Mouse (Mus musculus): ENCODE measurements around the gene Pdzrn3.
A peak's percentile ranks its signal among the peaks of the same experiment; 100 is the strongest.

Pdzrn3 gene

DNA sequence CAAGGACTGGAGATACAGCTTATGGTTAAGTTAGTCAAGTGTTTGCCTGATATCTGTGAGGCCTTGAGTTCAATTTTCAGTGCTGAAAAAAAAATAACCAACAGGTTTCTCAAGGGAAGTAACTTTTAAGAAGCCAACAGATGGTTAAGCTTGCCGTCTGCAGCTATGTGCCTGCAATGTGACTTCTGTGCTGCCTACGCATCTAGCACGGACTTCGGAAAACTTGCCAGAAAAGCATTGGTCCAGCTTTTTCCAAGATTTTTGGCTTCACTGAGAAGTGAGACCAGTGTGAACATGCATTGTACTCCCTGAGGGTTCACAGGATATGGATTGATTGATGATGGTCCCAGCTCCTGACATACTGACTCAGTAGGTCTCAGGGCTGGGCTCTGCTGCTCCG lies 186.1 kb downstream of the Pdzrn3 start:
- no peak for DNase-seq

DNA sequence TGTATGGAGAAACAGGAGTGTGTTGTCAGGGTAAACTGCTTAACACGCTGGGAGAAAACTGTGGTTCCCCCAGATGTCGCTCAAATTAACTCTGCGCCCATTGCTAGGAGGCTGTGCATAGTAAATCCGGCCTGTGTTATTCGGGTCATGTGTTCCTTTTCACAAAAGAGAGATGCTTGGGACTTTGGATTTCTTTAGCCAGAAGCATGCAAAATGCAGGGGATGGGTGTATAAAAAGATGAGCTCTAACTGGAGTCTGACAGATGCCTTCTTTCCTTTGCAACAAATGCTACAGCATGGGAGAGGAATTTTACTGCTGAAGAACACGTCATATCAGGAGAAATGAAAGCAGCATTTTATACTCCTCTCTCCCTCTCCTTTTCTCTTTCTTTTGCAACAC lies 190.4 kb downstream of the Pdzrn3 start:
- DNase-seq = no peak

DNA sequence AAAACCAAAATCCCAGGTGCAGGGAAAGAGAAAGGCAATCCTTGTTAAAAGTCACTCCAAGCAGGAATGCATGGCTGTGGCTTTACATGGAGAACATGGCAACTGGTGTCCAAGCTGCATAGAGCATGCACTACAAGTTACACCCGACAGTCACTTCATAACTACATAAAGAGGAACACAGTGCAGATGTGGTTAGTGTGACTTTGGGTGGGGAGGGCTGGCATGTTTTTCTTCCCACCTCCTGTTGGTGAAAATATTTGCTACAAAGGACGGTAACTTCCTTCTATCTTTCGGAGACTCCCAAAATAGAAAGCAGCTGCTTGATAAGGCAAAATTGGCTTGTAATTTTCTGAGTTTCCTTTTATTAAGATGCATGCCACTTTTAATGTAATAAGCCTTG lies 190.8 kb downstream of the Pdzrn3 start:
- no peak for DNase-seq

DNA sequence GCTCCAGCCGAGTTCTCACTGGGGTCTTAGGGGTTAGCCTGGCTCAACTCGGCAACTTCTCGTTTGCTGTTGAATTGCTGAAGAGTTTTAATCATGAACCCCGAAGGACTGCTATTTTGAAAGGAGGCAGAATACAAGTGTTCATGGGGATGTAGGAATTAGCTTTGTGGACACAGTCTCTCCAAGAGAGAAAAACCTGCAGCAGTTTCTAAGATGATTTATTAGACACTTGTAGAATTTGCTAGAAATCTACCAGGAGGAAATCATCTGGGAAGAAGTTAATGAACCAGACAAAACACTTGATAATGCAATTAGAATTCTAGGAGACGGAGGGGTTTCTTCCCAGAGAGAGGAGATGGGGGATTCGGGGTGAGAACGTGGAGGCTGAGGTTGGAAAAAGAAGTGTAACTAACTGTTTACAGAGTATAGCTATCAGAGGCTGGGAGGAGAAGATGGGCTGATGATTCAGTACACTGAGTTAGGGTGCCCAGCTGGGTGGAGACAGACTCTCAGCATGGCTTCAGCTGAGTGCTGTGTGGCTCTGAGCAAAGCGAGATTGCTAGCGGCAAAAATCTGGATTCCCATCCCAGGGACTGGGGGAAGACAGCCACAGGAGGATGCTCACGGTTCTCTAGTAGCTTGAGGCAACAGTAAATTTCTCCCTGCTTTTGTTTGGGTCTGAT lies 193.5 kb downstream of the Pdzrn3 start:
- peak; percentile 19 for DNase-seq

DNA sequence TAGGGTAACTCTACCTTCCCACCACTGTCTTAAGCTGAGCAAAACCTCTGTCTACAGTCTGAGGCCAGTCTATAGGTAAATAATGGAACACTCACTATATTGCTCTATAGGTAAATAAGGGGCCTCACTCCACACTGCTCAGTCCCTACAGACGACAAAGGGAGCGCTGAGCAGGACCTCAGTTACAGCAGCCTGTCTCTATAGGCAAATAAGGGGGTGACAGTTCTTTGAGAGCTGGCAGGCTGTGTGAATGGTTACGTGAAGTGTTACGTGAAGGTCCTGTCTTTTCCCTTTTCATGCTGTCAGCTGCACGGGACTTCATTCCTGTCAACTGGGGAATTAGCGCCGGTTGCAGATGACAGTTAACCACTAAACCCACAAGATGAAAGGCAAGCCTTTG lies 207.0 kb downstream of the Pdzrn3 start:
- DNase-seq = no peak

DNA sequence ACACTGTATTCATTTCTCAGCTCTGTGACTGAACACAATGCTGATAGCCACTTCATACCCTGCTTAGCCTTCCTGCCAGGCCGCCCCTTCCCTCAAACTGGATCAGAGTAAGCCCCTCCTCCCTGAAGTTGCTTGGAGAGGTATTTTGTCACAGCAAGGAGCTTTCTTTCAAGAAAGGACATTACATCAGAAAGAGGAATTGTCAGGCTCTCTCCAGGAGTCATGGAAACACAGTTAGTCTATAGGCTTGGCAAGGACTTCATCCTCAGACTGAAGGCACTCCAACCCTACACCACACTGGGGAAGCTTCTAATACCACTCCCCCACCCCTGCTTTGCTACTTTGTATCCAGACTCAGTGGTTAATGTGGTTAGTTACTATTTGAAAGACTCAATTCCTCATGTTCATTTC lies 224.2 kb downstream of the Pdzrn3 start:
- no peak for DNase-seq

DNA sequence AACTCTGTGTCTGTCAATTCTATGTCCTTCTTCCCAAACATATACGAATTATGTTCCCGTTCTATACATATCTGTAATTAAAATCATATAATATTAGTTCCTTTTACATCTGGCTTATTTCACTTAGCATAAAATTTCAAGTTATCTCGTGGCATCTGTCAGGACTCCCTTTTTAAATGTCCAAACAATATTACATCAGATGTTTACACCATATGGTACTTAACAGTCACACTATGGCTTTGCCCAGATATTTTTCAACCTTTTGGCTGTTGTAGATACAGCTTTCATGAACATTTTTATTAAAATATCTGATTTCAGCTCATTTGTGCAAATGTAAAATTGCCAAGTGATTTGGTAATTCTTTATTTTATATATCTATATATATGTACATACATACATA lies 242.3 kb downstream of the Pdzrn3 start:
- no peak for DNase-seq

DNA sequence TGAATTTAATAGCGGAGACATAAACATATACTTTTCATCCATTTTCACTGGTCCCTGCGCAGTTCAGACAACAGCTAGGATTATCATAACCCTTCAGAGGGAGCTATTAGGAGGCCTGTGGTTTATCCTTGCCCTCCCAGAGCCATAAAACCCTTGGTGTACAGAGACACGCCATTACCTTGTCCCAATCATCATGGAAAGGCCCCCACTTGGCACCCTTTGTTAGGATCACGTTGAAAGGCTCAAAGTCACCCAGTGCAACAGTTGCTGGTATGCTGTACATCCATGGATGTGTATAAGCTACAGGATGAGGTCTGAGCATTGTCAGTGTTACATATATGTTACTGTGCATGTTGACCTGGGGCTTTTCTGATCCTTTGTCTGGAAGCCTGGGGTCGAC lies 252.3 kb downstream of the Pdzrn3 start:
- no peak for DNase-seq

DNA sequence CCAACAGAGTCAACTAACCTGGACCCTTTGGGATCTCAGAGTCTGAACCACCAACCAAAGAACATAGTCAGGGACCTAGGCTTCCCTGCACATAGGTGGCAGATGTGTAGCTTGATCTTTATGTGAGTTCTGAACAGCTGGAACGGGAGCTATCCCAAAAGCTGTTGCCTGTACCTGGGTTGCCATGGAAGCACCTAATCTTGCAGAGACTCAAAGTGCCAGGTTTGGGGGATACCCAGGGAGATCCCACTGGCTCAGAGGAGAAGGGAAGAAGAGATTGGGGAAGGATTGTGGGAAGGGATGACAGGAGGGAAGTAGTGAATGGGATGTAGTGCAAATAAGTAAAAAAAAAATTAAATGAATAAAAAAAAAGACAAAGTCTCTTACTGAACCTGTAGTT lies 268.7 kb downstream of the Pdzrn3 start:
- DNase-seq = no peak

DNA sequence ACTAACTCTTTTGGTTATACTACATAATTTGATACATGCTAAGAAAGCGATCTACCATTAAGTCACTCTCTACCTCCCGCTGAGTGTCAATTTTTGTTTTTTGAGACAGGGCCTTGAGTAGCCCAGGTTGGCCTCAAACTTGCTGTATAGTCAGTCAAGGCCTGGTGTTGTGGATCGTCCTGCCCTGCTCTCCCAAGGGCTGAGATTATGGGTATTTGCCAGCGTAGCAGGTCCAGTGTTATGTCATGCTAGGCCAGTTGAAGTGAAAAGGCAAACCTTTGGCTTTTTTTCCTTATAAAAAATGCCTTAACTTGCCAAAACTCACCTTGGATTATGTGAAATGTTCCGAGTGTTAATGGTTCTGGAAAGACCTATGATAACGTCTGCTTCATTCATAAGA lies 274.2 kb downstream of the Pdzrn3 start:
- DNase-seq = no peak

DNA sequence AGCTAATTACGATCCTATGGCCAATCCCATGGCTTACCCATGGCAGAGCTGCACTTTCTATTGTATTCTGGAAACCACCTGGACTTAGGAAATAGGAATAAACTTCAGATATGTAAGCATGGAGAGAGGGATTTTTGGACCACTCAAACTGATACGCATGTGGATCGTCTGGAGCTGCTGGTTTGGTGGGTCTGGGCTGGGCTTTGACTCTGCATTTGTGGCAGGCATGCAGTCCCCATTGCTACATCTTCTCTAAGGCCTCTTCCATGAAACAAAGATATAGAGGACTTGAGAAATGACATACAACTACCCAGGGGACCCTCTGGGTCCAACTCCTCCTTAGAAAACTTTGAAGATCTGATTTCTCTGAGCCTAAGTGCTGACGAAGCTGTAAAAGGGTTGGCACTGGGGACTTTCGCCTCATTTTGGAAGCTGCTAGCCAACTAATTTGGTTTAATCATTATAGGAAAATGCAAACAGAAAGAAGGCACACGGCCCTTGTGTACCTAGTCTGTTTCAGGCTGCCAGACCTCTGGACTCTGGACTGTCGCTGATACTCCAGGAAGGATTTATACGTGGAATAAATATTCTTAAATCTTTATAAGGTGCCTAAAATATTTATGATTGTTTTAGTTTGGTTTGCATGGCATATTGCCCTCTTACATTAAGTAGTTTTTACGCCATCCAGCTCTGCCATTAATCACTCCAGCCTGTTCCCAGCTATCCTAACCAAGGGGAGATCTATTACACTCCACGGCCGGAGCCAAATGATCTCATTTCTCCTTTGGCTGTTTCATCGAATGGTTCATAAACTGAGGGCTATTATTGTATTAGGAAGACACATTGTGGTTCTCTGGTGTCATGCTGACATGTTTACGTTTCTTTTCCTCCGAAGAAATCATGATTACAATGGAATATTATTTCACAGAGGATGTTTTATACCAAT lies 275.7 kb downstream of the Pdzrn3 start:
- DNase-seq = no peak
